Mouse (Mus musculus): ENCODE data around the gene Kcnk3.

GRCm38 (mm10) chr5:30617357-30617756 is 29.4 kb downstream of the Kcnk3 start:
- no peak for TF ChIP-seq MAX (IDR thresholded peaks at IDR 0.05)
- no peak for TF ChIP-seq MYOD1 (IDR thresholded peaks at IDR 0.05; ENCODE audit: control insufficient read depth, insufficient read length, low read depth)
- TF ChIP-seq USF1 (IDR thresholded peaks at IDR 0.05; ENCODE audit: low read depth), result no peak
- no peak for TF ChIP-seq CTCF (IDR thresholded peaks at IDR 0.05; ENCODE audit: control insufficient read depth, insufficient read depth, insufficient read length)
- TF ChIP-seq MYOG (IDR thresholded peaks at IDR 0.05; ENCODE audit: control insufficient read depth, extremely low read depth, insufficient read length), result no peak
- no peak for TF ChIP-seq FOSL1 (IDR thresholded peaks at IDR 0.05; ENCODE audit: insufficient read depth, low read length, poor library complexity, severe bottlenecking)
